Mouse (Mus musculus) hindbrain, embryonic 12.5 days (tissue): ENCODE data around the gene Gnai2. TPM values are rescaled to one million over a fixed set of nuclear protein-coding genes. Genes with fewer than 3 reads are reported as not detected.
A peak's percentile ranks its signal among the peaks of the same experiment; 100 is the strongest.

Experiments
- ATAC-seq: fragments of 200-750 bp; cut with Nextera tagmentation; 2 replicates; pipeline ENCODE4 v1.8.0; 2017; ENCODE audit warnings: moderate TSS enrichment; ENCODE audit not compliant: low FRiP score
- H3K27ac ChIP-seq: fragments of 300-500 bp; sonication (generic); 2 replicates; pipeline ENCODE4 v1.5.1; 2016; ENCODE audit warnings: mild to moderate bottlenecking
- H3K27me3 ChIP-seq: fragments of 300-500 bp; sonication (generic); 2 replicates; pipeline ENCODE4 v1.6.1; 2016; ENCODE audit warnings: mild to moderate bottlenecking
- H3K36me3 ChIP-seq: fragments of 300-500 bp; sonication (generic); 2 replicates; pipeline ENCODE4 v1.6.1; 2016; ENCODE audit warnings: mild to moderate bottlenecking
- H3K4me1 ChIP-seq: fragments of 300-500 bp; sonication (generic); 2 replicates; pipeline ENCODE4 v1.6.1; 2016
- H3K4me2 ChIP-seq: fragments of 300-500 bp; sonication (generic); replicated peaks from 2 replicates; pipeline ENCODE4 v1.6.1; 2016; ENCODE audit warnings: mild to moderate bottlenecking
- H3K4me3 ChIP-seq: fragments of 300-500 bp; sonication (generic); 2 replicates; pipeline ENCODE4 v1.5.1; 2016; ENCODE audit warnings: mild to moderate bottlenecking
- H3K9ac ChIP-seq: fragments of 300-500 bp; sonication (generic); 2 replicates; pipeline ENCODE4 v1.6.1; 2016; ENCODE audit warnings: mild to moderate bottlenecking, moderate library complexity
- H3K9me3 ChIP-seq: fragments of 300-500 bp; sonication (generic); replicated peaks from 2 replicates; pipeline ENCODE4 v1.6.1; 2016; ENCODE audit warnings: mild to moderate bottlenecking
- WGBS: fragments of 180-500 bp; shearing (Covaris S2); methylation state at CpG from one replicate; pipeline ENCODE4 v1.1.7; 2016; 5-methylcytosine and 5-hydroxymethylcytosine counted together
- polyA plus RNA-seq: library from polyadenylated mRNA; unstranded; fragments of >200 nt; fragmentation: Nextera tagmentation; extraction: Ambion mirVana; gene quantifications from 2 replicates; pipeline ENCODE4 v1.2.1, GENCODE M21; 2016

Gene Gnai2
- polyA plus RNA-seq, 1 experiment from 2014 or later, result 531 TPM

DNA sequence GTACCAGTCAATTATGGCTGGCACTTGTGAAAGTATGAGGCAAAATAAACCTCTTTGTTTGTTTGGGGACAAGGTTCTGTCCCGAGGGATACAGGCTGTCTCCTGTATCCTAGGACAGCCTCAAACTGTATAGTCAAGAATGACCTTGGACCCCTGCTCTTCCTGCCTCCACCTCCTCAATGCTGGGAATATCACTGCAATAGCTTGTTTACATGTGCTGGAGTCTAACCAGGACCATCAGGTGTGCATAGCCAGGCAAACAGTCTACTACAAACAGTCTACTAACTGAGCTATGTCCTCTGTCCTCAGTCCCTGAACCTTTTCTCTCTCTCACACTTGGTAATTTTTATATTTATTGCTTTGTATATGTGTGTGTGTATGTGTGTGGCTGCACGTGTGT lies 18.3 kb upstream of the Gnai2 start:
- 79% methylated on average over 2 of the region's 2 CpGs for whole genome bisulfite sequencing
- no peaks in the 10 kb centered on the region for H3K36me3 ChIP-seq
- no peak overlapping the region for H3K4me2 ChIP-seq
- H3K27me3 ChIP-seq, result no peaks in the 10 kb centered on the region
- H3K27ac ChIP-seq, result no peak overlapping the region
- peaks cover 17% of the 10 kb centered on the region for H3K4me1 ChIP-seq
- ATAC-seq, result no peak
- H3K4me3 ChIP-seq, result no peak overlapping the region
- H3K9me3 ChIP-seq, result no peaks in the 10 kb centered on the region
- H3K9ac ChIP-seq, result no peak overlapping the region

- H3K4me3 ChIP-seq, result no peak overlapping the region
- H3K27me3 ChIP-seq, result no peaks in the 10 kb centered on the region
- peak; percentile 84 for ATAC-seq
- H3K9me3 ChIP-seq, result no peaks in the 10 kb centered on the region
- 32% methylated on average over 12 of the region's 12 CpGs for WGBS
- peak overlapping the region; percentile 57 for H3K27ac ChIP-seq
- H3K9ac ChIP-seq, result no peak overlapping the region
- no peaks in the 10 kb centered on the region for H3K36me3 ChIP-seq
- no peak overlapping the region; the same call in 1 of the 2 replicates for H3K4me2 ChIP-seq
- peaks cover 17% of the 10 kb centered on the region for H3K4me1 ChIP-seq
Measured at GRCm38 (mm10) chr9:107650708-107651481, 15.7 kb upstream of the Gnai2 start.

DNA sequence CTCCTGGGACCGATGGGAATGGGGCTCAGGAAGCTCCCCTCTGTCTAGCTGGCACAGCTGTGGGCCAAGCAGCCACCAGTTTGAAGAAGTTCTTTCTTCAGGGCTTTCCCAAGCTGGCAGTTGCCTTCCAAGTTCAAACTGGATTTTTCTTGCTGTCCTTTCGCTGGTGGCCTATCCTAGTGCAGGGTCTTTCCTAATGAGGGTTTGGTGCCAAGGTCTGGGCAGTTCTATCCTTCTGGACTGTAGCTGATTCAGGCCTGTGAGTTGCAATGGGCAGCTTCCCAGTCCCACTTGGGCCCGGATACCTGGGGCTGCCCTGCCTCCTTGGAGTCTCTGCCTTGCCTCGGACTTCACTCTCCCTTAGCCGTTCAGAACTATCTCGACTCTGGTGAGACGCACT lies 15.1 kb upstream of the Gnai2 start:
- Histone ChIP-seq H3K4me1 (peaks cover 20% of the 10 kb centered on the region), H3K4me2 (no peak overlapping the region), H3K9ac (no peak overlapping the region; the same call in 1 of the 2 replicates), H3K27ac (peak overlapping the region; percentile 57), H3K9me3 (no peaks in the 10 kb centered on the region), H3K36me3 (no peaks in the 10 kb centered on the region), H3K4me3 (no peak overlapping the region), H3K27me3 (no peaks in the 10 kb centered on the region)
- WGBS, result 75% methylated on average over 7 of the region's 7 CpGs
- ATAC-seq, result no peak

GRCm38 (mm10) chr9:107648767-107649166 lies 13.6 kb upstream of the Gnai2 start:
- Histone ChIP-seq H3K4me3 (no peak overlapping the region), H3K4me2 (no peak overlapping the region), H3K9ac (no peak overlapping the region), H3K36me3 (no peaks in the 10 kb centered on the region), H3K27me3 (no peaks in the 10 kb centered on the region), H3K27ac (no peak overlapping the region), H3K4me1 (peaks cover 30% of the 10 kb centered on the region), H3K9me3 (no peaks in the 10 kb centered on the region)
- WGBS, result 80% methylated on average over 3 of the region's 3 CpGs
- no peak for ATAC-seq

- H3K27ac ChIP-seq, result no peak overlapping the region
- H3K4me1 ChIP-seq, result peaks cover 30% of the 10 kb centered on the region
- H3K36me3 ChIP-seq, result no peaks in the 10 kb centered on the region
- no peak overlapping the region for H3K4me2 ChIP-seq
- H3K27me3 ChIP-seq, result no peaks in the 10 kb centered on the region
- 81% methylated on average over 6 of the region's 6 CpGs for WGBS
- ATAC-seq, result no peak
- H3K9ac ChIP-seq, result no peak overlapping the region
- H3K9me3 ChIP-seq, result no peaks in the 10 kb centered on the region
- no peak overlapping the region for H3K4me3 ChIP-seq
Measured at GRCm38 (mm10) chr9:107646975-107647374, 11.8 kb upstream of the Gnai2 start.

DNA sequence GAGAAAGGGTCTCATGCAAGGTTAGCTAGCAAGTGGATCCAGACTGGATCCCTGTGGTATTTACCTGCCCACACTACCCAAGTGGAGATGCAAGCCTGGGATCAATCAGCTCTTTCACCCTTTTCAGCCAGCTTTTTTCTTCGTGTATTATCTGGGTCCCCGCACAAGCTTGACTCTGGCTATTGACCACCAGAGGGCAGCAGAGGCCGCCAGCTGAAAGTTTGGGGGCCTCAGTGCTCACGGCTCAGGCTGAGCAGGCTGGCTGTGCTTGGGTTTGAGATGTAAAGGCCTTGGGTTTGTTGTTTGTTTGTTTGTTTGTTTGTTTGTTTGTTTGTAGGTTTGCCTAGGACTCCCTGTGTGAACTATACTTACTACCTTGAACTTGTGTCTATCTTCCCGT lies 10.4 kb upstream of the Gnai2 start:
- Histone ChIP-seq H3K4me1 (peaks cover 25% of the 10 kb centered on the region), H3K4me3 (no peak overlapping the region), H3K9me3 (no peaks in the 10 kb centered on the region), H3K36me3 (no peaks in the 10 kb centered on the region), H3K27me3 (no peaks in the 10 kb centered on the region), H3K4me2 (no peak overlapping the region), H3K9ac (no peak overlapping the region), H3K27ac (no peak overlapping the region)
- WGBS, result 9% methylated on average over 5 of the region's 5 CpGs
- peak; percentile 36; the same call in 1 of the 2 replicates for ATAC-seq

GRCm38 (mm10) chr9:107645153-107645510 lies 10.0 kb upstream of the Gnai2 start:
- peak; percentile 24; the same call in 1 of the 2 replicates for ATAC-seq
- no peaks in the 10 kb centered on the region for H3K36me3 ChIP-seq
- no peak overlapping the region for H3K27ac ChIP-seq
- H3K4me1 ChIP-seq, result peaks cover 20% of the 10 kb centered on the region
- H3K27me3 ChIP-seq, result no peaks in the 10 kb centered on the region
- no peaks in the 10 kb centered on the region for H3K9me3 ChIP-seq
- WGBS, result 58% methylated on average over 7 of the region's 7 CpGs
- H3K9ac ChIP-seq, result no peak overlapping the region; the same call in 1 of the 2 replicates
- H3K4me3 ChIP-seq, result peak overlapping the region; percentile 32; the same call in 1 of the 2 replicates
- H3K4me2 ChIP-seq, result peak overlapping the region; percentile 62

DNA sequence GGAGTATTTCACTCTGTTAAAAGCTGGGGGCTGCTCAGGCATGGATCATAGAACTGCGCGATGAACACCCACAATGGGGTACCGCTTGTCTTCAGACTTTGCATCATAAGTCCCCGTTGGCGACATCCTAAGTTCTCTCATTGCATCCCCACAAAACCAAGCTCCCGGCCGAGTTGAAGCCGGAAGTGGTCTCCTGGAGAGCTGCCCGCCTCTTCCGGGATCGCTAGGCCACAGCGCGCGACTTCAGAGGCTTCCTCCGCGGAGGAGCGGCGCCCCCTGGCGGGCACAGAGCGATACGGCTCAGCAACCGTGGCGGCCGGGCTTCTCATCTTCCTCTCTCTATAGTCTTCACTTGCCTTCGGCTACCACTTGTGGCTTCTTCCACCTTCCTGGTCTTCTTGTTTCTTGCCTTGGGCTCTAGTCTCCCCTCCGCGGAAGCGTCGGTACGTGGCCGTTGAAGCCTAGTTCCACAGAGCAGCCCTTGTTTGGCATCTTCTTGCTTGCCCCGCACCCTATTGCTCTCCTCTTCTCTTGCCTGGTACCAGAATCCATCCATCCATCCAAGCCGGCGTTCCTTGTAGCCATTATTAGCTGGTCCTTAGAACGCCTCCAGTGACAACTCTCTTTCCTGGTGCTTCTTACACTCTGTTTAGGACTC lies 9.5 kb upstream of the Gnai2 start:
- H3K4me1 ChIP-seq, result peaks cover 22% of the 10 kb centered on the region
- H3K27ac ChIP-seq, result peak overlapping the region; percentile 62; the same call in 1 of the 2 replicates
- H3K36me3 ChIP-seq, result no peaks in the 10 kb centered on the region
- H3K4me3 ChIP-seq, result peak overlapping the region; percentile 32
- ATAC-seq, result peak; percentile 80
- WGBS, result 4% methylated on average over 35 of the region's 35 CpGs
- H3K9ac ChIP-seq, result peak overlapping the region; percentile 57
- H3K27me3 ChIP-seq, result no peaks in the 10 kb centered on the region
- H3K4me2 ChIP-seq, result peak overlapping the region; percentile 62
- no peaks in the 10 kb centered on the region for H3K9me3 ChIP-seq

DNA sequence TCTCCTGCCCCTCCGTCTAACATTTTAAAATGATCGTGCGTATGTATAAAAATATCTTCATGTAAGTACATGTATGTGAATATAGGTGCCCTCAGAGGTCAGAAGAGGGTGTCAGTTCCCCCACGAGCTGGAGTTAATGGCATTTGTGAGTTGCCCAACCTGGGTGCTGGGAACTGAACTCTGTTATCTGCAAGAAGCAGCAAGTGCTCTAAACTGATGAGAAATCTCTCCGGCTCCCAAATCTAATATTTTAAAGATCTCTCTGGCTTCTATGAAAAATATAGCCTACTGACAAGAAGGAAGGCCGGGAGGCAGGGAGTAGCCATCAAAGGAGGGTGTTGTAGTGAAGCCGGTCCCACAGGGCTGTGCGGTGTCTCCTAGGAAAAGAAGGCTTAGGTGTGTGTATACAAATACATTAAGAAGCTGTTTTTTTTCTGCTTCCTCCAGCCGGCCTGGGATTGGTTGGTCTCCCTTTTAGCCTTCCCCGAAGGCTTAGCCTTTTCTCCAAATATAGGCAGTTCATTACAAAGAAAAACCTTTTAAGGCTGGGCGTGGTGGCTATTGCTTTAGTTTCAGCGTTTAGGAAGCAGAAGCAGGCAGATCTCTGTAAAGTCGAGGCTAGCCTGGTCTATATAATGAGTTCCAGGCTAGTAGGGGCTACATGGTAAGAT lies 8.5 kb upstream of the Gnai2 start:
- Histone ChIP-seq H3K9me3 (no peaks in the 10 kb centered on the region), H3K4me3 (no peak overlapping the region), H3K9ac (no peak overlapping the region), H3K4me2 (peak overlapping the region; percentile 62), H3K27me3 (no peaks in the 10 kb centered on the region), H3K27ac (no peak overlapping the region), H3K4me1 (peaks cover 22% of the 10 kb centered on the region), H3K36me3 (no peaks in the 10 kb centered on the region)
- WGBS, result 92% methylated on average over 13 of the region's 13 CpGs
- ATAC-seq, result no peak

DNA sequence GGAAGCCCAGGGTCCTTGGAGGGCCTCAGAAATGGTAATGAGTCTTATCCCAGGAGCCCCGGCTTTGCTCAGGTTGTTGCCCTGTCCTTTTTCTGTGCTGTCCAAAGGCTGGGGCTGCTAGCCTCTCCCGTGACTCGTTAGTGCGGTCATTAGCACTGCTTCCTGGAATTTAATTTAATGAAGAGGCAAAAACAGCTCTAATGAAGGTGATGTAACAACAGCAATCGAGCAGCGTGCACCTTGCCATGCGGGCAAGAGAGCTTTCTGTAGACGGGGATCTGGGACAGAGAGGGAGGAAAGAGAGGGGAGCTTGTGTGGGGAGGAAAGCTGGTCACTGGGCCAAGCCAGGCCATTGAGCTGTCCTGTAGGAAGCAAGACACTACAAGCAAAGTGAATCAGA lies 6.5 kb upstream of the Gnai2 start:
- Histone ChIP-seq H3K9me3 (no peaks in the 10 kb centered on the region), H3K4me2 (no peak overlapping the region), H3K9ac (no peak overlapping the region), H3K4me1 (peaks cover 33% of the 10 kb centered on the region), H3K27me3 (no peaks in the 10 kb centered on the region), H3K4me3 (no peak overlapping the region), H3K27ac (no peak overlapping the region), H3K36me3 (no peaks in the 10 kb centered on the region)
- no peak for ATAC-seq
- WGBS, result 41% methylated on average over 8 of the region's 8 CpGs

- H3K9ac ChIP-seq, result no peak overlapping the region
- H3K4me1 ChIP-seq, result peaks cover 40% of the 10 kb centered on the region
Measured at GRCm38 (mm10) chr9:107640257-107640772, 5.1 kb upstream of the Gnai2 start.

DNA sequence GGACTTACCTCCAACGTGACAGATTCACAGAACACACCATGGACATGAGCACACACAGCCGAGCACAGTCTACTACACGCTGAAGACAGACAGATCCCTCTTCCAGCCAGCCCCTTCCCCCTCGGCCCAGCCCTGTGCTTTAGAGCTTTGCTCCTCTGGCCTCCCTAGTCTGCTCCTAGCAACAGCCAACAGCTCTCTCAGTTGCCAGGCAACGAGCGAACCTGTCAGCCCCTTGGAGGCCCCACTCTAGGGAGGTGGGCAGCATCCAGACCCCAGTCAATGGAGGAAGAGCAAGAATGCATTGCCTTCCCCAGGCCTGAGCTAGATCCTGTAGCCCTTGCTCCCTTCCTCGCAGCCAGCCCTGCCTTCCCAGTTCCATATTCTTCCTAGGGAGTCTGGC lies 1.9 kb upstream of the Gnai2 start:
- no peaks in the 10 kb centered on the region for H3K36me3 ChIP-seq
- no peak overlapping the region for H3K9ac ChIP-seq
- WGBS, result 17% methylated on average over 7 of the region's 7 CpGs
- peaks cover 55% of the 10 kb centered on the region for H3K4me1 ChIP-seq
- H3K9me3 ChIP-seq, result no peaks in the 10 kb centered on the region
- H3K4me2 ChIP-seq, result peak overlapping the region; percentile 30
- H3K27me3 ChIP-seq, result no peaks in the 10 kb centered on the region
- H3K4me3 ChIP-seq, result no peak overlapping the region
- peak; percentile 57 for ATAC-seq
- H3K27ac ChIP-seq, result peak overlapping the region; percentile 77

More at GRCm38 (mm10) chr9:107640257-107640772, 5.1 kb upstream of the Gnai2 start:
- Histone ChIP-seq H3K4me2 (no peak overlapping the region), H3K27me3 (no peaks in the 10 kb centered on the region), H3K9me3 (no peaks in the 10 kb centered on the region), H3K27ac (no peak overlapping the region), H3K36me3 (no peaks in the 10 kb centered on the region), H3K4me3 (no peak overlapping the region)
- WGBS, result 29% methylated on average over 8 of the region's 8 CpGs
- no peak for ATAC-seq
